Mouse (Mus musculus): ENCODE measurements at regions not wholly inside any gene's neighbourhood (a gene's known extent, or its start where the extent isn't known, plus 50 kb on each side); places are given as distances from the start of the nearest gene placed in this dataset.

DNA sequence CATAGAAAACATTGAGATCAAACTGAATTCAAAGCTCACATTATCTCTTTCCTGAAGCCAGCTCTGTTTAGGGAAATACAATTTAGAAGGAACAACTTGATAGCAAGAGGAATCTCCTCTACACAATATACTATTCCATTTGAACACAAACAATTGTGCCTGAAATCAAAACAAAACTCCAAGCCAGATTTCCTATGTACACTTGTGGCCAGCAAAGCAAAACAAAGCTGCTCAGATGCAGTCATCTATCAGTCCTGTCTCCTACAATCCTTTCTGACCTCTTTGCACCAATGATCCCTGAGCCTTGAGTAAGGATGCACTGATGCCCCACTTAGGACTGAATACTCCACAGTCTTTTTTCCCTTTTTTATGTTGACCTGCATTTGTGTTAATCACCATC, 920.2 kb downstream of the Pcdh17 start:
- Histone ChIP-seq H3K9ac (no peak overlapping the region), H3K4me3 (ENCODE audit: low read depth, low read length) (no peak overlapping the region), H3K4me2 (ENCODE audit: low read depth) (no peak overlapping the region), H3K27ac (ENCODE audit: low read depth, low read length) (no peak overlapping the region), H3K27me3 (ENCODE audit: insufficient read depth, low read length) (no peaks in the 10 kb centered on the region), H3K36me3 (ENCODE audit: insufficient read depth) (no peaks in the 10 kb centered on the region), H3K9me3 (ENCODE audit: low read length) (no peaks in the 10 kb centered on the region), H3K4me1 (ENCODE audit: insufficient read depth) (no peaks in the 10 kb centered on the region)
- ATAC-seq = no peak
- DNase-seq = no peak
- TF ChIP-seq CTCF (IDR thresholded peaks at IDR 0.05; ENCODE audit: low read depth) = no peak

DNA sequence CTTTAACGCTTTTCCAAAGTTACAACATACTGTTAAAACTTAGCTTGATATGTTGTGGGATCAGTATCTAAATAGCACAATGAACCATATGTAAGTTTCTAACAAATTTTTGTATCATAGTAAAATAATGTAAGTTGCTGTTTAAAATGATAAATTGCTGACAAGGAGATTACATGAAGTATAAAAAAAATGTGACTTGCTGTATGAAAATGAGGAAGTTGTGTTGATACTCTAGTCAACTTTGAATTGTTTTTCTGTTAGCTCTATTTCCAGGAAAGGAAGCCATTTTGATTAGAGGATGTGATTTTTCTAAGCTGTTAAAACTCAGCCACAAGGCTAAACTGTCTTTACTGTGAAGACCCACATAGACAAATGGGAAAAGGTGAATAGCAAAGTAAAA, 929.9 kb downstream of the Pcdh17 start:
- TF ChIP-seq CTCF (IDR thresholded peaks at IDR 0.05; ENCODE audit: low read depth) = no peak
- Histone ChIP-seq H3K27me3 (ENCODE audit: insufficient read depth, low read length) (no peaks in the 10 kb centered on the region), H3K27ac (ENCODE audit: low read depth, low read length) (no peak overlapping the region), H3K36me3 (ENCODE audit: insufficient read depth) (no peaks in the 10 kb centered on the region), H3K4me2 (ENCODE audit: low read depth) (no peak overlapping the region), H3K4me1 (ENCODE audit: insufficient read depth) (no peaks in the 10 kb centered on the region), H3K4me3 (ENCODE audit: low read depth, low read length) (no peak overlapping the region), H3K9me3 (ENCODE audit: low read length) (no peaks in the 10 kb centered on the region), H3K9ac (no peak overlapping the region)
- DNase-seq (no peak), ATAC-seq (no peak)
- WGBS = 95% methylated on average over 1 of the region's 1 CpGs

DNA sequence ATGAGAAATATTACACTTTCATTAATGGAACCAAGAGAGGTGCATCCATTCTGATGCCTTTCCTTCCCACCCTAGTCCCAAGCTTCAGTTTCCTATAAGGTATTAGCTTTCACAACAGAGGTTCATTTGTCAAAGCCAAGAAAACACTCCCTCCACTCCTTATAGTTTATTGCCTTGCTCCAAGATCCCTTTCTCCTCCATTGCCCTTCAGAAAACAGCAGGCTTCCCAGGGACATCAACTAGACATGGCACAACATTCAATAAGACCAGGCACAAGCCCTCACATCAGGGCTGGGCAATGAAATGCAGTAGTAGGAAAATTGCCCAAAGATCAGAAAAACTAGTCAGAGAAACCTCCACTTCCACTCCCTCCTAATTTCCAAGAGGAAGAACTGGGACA, 960.3 kb downstream of the Pcdh17 start:
- no peak for TF ChIP-seq CTCF (IDR thresholded peaks at IDR 0.05; ENCODE audit: low read depth)
- ATAC-seq = no peak

More for the DNA sequence above, 960.3 kb downstream of the Pcdh17 start:
- Histone ChIP-seq H3K27me3 (ENCODE audit: insufficient read depth, low read length) (no peaks in the 10 kb centered on the region), H3K4me3 (ENCODE audit: low read depth, low read length) (no peak overlapping the region), H3K9me3 (ENCODE audit: low read length) (no peaks in the 10 kb centered on the region), H3K36me3 (ENCODE audit: insufficient read depth) (no peaks in the 10 kb centered on the region), H3K27ac (ENCODE audit: low read depth, low read length) (no peak overlapping the region), H3K9ac (no peak overlapping the region), H3K4me1 (ENCODE audit: insufficient read depth) (no peaks in the 10 kb centered on the region), H3K4me2 (ENCODE audit: low read depth) (no peak overlapping the region)
- no peak for DNase-seq

Measured in forebrain, postnatal 0 days (tissue).